8 mouse cellular contexts compared by ENCODE assay signal in genomic region chr1:171328839-171329432, GRCm38 (mm10). TPM values are rescaled to one million over a fixed set of nuclear protein-coding genes. Genes with fewer than 3 reads are reported as not detected.
A peak's percentile ranks its signal among the peaks of the same experiment; 100 is the strongest.
DNase-seq lines count a peak whose midpoint lies in the region; ATAC-seq lines count a peak whose summit lies in the region.

Gene Dedd, plus strand, starts transcription at chr1:171329145.

- H3K9me3 ChIP-seq in hindbrain, embryonic 12.5 days (replicated peaks): no peaks in the 10 kb centered on the region

- WGBS in hindbrain, embryonic 12.5 days: under 1% methylated on average over 38 of the region's 48 CpGs

- H3K4me1 ChIP-seq in hindbrain, embryonic 12.5 days: peaks cover 37% of the 10 kb centered on the region

- ATAC-seq in hindbrain, embryonic 12.5 days (ENCODE audit: low FRiP score): peak; percentile 96

- no peaks in the 10 kb centered on the region for H3K27me3 ChIP-seq in hindbrain, embryonic 12.5 days

- H3K4me2 ChIP-seq in hindbrain, embryonic 12.5 days (replicated peaks): peak within 1 kb of the TSS; percentile 81

- H3K9ac ChIP-seq in hindbrain, embryonic 12.5 days: peak within 1 kb of the TSS; percentile 91

- peak within 1 kb of the TSS; percentile 77 for H3K4me3 ChIP-seq in hindbrain, embryonic 12.5 days

- DNase-seq in NIH3T3 (ENCODE audit: low read depth): peak; percentile 96
- peak; percentile 93 to 95 for DNase-seq in cerebellum, postnatal 10 days
- DNase-seq in frontal cortex, postnatal 10 days (ENCODE audit: low spot score in 2 of 2): peak; percentile 92 to 93
- DNase-seq in layer of hippocampus, postnatal 14 days (ENCODE audit: low spot score in 2 of 2): peak; percentile 95 to 97
- DNase-seq in lung, postnatal 14 days: peak; percentile 88
- peak; percentile 85 for DNase-seq in retina, adult 2 months (ENCODE audit: low read depth, low spot score)
- peak; percentile 89 to 92 for DNase-seq in thymus, postnatal 36 days

- H3K36me3 ChIP-seq in hindbrain, embryonic 12.5 days: peaks cover 4% of the 10 kb centered on the region; the same call in 1 of the 2 replicates

- peak within 1 kb of the TSS; percentile 99 for H3K27ac ChIP-seq in hindbrain, embryonic 12.5 days

RNA-seq across cellular contexts. Expression of gene Dedd, which starts in this region (rescaled TPM):
- 54.6 and 58.9 TPM in 2 replicates for polyA plus RNA-seq in hindbrain, embryonic 12.5 days (2016; fragmentation: Nextera tagmentation; extraction: Ambion mirVana)
- total RNA-seq in layer of hippocampus, postnatal 14 days (2021): 10 to 100 TPM; 32.4 to 32.7 TPM

Comparison
In these comparisons a context has a peak if more than half of its experiments do, and no peak if none do; other contexts are left out.
1. Peak in every context shown above with its lines: DNase-seq, ATAC-seq, H3K4me3 ChIP-seq and H3K27ac ChIP-seq.